Mouse (Mus musculus) yolk sac, embryonic 10.5 days (tissue): Measurements from ENCODE around the gene Rftn2.

Experiments
- DNase-seq: peaks from one replicate; pipeline ENCODE4 v3.0.0-alpha.2; 2017; ENCODE audit warnings: low spot score

Rftn2 gene

DNA sequence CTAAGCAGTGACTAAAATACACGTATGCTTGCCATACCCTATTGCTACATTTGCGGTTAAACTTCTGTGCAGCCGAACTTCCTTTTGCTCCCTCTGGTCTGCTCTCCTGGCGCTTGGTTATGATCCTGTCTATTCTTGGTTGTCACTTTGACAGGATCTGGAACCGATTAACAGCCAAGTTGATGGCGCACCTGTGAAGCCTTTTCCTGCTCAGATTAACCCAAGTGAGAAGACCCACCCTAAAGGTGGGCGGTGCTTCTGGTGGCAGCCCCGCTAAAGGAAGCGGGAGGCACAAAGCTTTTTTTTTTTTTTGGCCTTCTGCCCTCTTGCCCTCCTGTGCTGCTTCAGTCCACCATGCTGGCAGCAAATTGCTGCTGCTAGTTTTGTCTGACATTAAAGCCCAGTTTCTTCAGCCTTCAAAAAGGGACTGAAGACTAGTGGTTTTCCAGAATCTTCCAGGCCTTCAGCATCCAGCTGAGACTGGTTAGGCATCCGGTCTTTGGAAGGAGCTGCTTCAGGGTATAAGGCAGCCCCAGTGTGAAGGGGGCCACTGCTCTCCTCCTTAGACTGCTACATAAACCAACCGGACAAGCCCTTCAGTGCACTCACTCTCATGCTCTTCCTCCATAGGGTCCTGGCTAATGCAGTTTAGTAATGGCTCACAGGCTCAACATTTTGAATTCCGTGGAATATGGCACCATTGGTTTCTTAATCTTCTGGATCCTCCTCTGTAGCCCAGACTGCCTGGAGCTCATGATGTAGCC is 16.2 kb downstream of the Rftn2 start:
- no peak for DNase-seq

DNA sequence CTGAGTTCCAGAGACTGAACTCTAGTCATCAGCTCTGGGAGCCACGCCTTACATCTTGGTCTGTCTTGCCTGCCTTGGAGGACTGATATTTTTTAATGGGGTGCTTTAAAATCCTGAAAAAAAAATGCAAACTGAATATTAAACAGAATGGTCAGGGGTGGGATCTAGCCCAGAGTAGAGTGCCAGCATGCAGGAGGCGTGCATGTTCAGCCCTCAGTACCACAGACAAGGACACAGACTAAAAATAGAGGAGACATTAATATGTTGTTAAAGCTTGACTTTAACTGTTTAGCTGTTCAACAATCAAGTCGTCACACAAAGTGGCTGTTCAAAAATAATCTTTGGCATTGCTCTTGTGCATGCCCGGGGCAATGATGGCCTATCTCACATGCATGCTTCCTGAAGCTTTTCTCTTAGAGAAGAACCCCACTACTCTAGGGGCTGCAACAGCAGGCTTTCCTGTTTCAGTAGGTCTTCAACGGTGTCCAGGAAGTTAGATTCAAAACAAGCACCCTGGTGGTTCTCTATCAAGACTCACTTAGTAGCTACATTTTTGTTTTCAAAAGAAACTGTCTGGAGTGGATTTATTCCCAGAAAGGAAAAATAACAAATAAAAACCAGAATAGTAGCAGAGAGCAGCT is 18.0 kb downstream of the Rftn2 start:
- DNase-seq, result no peak

DNA sequence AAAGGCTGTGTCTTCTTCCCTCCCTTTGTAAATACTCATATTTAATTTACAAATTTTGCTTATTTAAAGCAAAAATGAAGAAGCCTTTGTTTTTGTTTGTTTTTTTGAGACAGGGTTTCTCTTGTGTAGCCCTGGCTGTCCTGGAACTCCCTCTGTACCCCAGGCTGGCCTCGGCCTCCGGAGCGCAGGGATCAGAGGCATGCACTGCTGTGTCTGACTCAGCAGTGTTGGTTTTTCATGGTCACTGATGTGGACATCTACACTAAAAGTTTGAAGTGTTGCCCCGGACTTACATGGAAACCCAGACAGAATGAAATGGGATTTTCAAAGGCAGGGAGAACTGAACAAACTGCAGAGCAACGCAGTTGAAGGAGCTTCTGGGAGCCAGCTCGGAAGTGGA is 19.0 kb downstream of the Rftn2 start:
- DNase-seq, result no peak

GRCm38 (mm10) chr1:55205808-55206327 is 20.7 kb downstream of the Rftn2 start:
- no peak for DNase-seq

DNA sequence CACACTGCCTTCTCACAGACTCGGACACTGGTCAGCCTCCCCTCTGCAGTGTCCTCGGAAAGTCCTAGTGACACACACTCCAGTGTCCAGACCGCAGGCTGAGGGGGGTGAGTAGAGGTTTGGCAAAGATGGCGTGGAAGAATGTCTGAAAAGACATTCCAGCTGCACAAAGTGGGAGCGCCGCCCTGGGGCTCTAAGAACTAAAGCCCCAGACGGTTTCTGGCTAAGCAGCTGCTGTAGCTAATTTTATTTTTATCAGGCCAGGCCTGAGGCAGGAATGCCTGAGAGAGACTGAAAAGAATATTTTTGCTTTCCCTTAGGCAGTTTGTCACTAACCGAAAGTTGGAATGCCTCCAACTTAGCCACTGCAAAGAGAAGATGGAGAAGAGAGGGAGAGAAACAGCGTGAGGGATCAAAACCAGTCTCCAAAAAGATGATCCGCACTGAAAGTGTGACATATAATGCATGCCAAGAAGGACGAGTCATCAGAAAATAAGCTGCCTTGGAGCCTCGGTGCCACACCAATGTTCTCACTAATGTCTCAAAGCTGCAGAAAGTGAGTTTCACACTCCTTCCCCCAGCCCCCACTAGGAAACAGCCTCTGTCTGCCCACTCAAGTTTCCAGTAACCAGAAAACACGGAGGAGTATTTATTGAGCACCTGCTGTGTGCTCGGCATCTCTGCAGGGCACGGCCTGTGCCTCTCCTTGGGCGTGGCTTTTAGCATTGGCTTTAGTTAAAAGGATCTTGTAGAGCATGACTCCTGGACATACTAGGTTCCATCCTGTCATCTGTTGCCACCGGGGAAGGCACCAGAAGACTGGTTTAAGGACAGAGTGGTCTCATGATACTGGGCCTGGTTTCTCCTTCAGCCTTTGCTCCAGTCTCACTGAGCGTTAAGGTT is 24.5 kb downstream of the Rftn2 start:
- DNase-seq, result no peak

- no peak for DNase-seq
Observed at GRCm38 (mm10) chr1:55198719-55199118, 27.9 kb downstream of the Rftn2 start.

GRCm38 (mm10) chr1:55196327-55197003 is 30.1 kb downstream of the Rftn2 start:
- no peak for DNase-seq

DNA sequence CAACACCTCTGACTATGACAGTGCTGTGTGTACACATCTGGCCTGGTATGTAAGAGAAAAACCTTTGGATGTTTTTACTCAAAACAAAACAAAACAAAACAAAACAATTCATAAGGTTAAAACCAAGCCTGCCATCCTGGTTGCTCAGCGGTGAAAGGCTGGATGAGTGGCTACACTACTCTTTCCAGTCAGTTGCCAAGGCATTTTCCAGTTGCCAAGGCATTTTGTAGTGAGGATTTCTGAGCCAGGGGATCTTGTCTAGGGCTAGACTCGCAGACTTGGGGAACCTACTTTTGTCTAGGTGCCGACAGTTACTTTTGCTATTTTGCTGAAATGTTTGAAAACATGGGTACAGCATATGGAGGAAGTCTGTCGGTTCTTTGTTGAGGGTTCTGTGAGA is 31.6 kb downstream of the Rftn2 start:
- DNase-seq, result no peak

DNA sequence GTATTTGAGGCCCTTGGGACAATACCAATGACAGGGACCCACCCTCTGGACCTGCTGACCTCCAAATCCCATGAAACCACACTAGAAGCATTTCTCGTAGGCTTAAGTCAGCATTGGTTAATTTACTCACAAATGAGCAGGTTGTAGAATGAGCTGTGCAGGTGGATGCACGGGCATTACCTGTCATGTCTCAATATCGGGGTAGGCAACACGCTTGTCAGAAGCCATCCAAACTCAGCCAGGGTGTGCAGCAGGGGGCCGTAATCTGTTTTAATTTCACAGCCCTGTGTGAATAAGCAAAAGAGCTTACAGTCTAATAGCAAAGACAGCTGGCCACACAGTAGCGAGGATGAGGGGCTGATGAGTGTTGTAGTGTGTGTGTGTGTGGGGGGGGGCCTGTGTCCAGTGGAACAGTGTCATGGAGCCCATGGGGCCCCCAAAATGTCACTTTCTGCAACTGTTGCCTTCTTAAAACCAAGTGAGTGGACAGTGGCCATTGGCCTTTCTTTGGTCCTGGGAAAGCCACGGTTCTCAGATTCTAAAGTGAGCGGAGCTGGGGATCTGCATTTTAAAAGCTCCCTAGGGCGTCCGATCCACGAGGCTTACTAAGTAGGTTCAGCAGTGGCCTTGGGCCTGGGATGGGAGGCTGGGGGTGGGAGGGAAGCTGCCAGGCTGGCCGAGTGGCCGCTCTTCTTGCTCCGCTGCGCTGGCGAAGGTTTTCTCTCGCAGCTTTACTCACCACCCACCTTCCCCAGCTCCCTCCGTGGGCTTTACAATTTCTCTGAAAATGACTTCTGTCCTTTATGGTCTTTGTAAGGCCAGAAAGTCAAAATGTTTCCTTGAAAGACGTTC is 32.3 kb downstream of the Rftn2 start:
- no peak for DNase-seq

DNA sequence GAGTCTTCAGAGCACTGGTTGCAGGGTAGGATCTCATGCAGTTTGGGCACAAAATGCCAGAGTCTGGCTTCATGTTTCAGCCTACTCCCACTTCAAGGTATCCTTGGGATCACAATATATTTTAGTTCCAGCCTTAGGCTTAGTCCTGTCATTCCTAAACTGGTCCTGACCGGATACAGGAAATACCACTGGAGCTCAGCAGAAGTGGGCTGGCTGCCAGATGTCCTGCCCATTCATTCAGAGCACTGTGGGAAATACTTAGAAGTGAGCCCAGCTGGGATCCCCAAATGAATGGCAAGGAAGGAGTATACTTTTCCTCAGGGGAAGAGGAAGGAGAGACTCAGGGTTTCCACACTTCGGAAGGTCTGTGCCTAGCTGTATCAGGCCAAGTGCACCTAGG is 33.3 kb downstream of the Rftn2 start:
- no peak for DNase-seq

- DNase-seq, result no peak
Observed at GRCm38 (mm10) chr1:55192824-55193223, 33.8 kb downstream of the Rftn2 start.

DNA sequence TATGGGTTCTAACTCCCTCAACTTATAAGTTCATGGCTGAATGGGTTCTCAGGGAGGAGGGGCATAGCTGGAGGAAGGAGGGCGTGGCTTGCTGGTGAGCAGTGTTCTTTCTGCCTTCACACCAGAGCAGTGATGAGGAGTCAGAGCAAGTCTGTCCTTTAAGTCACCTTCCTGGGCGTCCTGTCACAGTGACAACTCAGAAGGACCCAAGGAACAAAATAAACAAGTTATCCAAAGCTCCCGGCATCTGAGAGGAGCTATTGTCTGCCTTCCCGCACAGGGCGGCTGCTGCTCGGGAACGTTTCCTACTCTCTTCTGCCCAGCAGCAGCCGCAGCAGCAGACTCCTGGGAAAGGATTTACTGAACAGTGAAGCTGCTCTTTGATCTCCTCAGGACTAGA is 34.6 kb downstream of the Rftn2 start:
- no peak for DNase-seq

- no peak for DNase-seq
Observed at GRCm38 (mm10) chr1:55186592-55187210, 39.9 kb downstream of the Rftn2 start.

- no peak for DNase-seq
Observed at GRCm38 (mm10) chr1:55185718-55186117, 40.9 kb downstream of the Rftn2 start.

GRCm38 (mm10) chr1:55182392-55182791 is 44.2 kb downstream of the Rftn2 start:
- DNase-seq, result no peak

- no peak for DNase-seq
Observed at GRCm38 (mm10) chr1:55179917-55180566, 46.5 kb downstream of the Rftn2 start.

- no peak for DNase-seq
Observed at GRCm38 (mm10) chr1:55174558-55175034, 52.0 kb downstream of the Rftn2 start.

DNA sequence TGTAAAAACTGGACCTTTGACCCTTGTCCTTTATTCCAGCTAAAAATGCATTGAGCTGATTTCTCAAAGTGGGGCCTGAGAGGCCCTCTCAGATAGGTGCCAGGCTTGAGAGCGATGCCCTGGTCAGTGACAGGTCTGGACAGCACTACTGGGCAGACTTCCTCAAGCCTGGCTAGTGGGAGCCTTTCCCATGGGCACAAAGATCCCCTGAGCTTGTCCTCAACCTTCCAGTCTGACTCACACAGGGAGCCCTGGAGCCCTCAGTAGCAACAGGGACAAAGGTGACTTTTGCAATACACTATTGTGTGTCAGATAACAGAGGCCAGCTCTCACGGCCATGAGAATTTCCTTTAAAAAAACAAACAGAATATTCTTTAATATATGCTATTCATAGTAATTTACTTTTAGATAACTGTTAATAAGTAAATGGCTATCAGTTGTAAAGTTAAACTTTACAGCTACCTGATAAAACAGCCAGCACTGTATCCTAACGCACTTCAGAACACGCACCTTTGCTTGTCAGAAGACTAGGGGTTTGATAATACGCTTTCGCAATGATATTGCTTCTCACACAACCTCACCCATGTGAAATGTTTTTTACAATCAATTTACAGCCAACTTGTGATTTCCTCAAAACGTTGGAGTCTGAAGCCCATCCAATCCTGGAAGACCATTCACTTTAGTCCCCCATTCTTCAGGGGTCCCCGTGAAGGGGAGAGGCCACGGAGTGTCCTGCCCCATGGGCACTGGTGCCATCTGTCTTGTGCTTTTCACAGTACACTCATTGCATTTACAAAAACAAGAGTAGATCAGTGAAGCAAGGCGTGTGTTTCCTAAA is 52.6 kb downstream of the Rftn2 start:
- peak; percentile 63 for DNase-seq
